Mouse (Mus musculus): ENCODE measurements around the gene Igf2r.

GRCm38 (mm10) chr17:12728536-12728935 lies 40.9 kb downstream of the Igf2r start:
- TF ChIP-seq CTCF (conservative IDR thresholded peaks at IDR 0.05; ENCODE audit: low read length): no peak
- TF ChIP-seq NANOG (IDR thresholded peaks at IDR 0.05; ENCODE audit: borderline replicate concordance, low read length): no peak
- TF ChIP-seq POU5F1 (IDR thresholded peaks at IDR 0.05; ENCODE audit: borderline replicate concordance, low read length): no peak
